Mouse (Mus musculus) layer of hippocampus, postnatal 36 days (tissue): ENCODE results near the gene Chd5. TPM values are rescaled to one million over a fixed set of nuclear protein-coding genes. Genes with fewer than 3 reads are reported as not detected.
A peak's percentile ranks its signal among the peaks of the same experiment; 100 is the strongest.

ENCODE experiments used
- DNase-seq, 2 experiments: peaks; one replicate each; pipeline ENCODE4 v3.0.0; 2022
- total RNA-seq, 2 experiments: library from RNA; stranded (reverse); gene quantifications; 2 replicates each; pipeline ENCODE4 v1.2.3; 2021

Chd5 gene
- total RNA-seq, 2 experiments from 2014 or later, result 124 to 130 TPM

DNA sequence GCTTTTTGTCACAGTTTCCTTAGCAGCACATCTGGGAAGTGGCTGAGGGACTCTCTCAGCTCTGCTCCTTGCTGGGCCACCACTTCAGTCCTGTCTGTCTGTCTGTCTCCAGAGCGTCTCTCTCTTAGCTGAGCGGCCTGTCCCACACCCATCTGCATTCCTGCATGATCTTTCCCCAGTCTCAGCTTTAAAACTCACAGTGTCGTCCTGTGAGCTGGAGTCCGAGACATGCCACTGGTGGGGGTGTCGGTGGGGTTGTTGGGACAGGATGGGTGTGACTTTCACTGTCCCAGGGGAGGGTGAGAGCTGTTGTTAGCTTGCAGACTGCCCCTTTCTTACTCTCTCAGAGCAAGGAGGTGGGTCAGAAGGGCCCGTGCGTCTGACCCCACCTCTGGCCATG is 17.2 kb downstream of the Chd5 start:
- DNase-seq, result no peak

DNA sequence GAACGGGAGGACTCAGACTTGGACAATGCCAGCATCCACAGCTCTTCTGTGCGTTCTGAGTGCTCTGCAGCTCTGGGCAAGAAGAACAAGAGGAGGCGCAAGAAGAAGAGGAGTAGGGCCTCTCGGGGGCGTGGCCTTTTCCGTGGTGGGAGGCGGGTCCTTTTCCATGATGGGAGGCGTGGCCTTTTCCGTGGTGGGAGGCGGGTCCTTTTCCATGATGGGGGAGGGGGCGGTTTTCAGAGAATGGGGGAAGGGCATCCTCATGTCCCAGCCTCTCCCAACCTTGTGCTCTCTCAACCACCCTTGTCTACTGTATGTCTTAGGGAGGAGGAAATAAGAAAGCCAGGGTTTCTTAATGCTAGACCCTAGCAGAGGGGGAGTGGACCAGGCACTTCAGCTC is 21.2 kb downstream of the Chd5 start:
- DNase-seq, result no peak

DNA sequence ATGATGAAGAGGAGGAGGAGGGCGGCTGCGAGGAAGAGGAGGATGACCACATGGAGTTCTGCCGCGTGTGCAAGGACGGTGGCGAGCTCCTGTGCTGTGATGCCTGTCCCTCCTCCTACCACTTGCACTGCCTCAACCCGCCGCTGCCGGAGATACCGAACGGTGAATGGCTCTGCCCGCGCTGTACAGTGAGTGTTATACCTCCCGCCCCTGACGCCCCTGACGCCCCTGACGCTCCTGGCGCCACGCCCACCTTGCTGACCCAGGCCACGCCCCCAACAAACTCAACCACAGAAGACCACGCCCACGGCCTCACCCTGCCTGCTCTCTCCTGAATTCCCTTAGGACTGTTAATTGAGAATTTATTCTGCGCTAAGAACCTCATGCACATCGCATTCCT is 22.4 kb downstream of the Chd5 start:
- no peak for DNase-seq

DNA sequence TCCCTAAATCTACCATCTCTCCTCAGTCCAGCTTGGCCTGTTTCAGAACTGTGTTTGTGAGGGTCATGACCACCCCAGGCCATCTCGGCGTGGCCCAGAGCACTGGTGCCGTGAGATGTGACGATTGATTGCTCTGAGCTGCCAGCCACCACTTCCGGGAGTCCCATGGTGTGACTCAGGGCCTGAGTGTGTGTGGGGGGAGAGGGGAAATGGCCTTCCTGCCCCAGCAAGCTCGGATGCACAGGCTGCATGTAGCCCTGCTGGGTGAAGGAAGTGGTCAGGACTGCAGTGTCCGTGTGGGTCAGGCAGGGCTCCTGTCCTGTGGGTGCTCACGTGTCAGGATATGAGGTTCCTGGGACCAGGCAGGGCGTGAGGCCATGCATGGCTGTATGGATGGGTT is 23.7 kb downstream of the Chd5 start:
- no peak for DNase-seq

DNA sequence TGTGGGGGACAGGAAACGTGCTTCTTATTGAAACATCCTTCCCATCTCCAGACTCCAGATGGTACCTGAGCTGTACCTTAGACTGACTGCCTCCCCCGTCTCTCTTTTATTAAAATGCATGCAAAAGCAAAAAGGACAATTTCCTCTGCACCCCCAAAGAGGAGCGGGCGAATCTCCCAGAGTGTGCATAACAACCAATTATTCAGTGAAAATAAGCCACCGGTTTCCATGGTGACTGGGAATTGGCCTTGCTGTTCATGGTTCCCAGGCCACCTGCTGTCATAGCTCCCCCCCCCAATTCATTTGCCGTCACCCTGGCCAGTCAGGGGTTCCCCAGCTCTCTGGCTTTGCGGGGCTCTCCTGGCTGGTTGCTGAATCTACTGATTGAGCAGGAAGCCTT is 26.8 kb downstream of the Chd5 start:
- no peak for DNase-seq

DNA sequence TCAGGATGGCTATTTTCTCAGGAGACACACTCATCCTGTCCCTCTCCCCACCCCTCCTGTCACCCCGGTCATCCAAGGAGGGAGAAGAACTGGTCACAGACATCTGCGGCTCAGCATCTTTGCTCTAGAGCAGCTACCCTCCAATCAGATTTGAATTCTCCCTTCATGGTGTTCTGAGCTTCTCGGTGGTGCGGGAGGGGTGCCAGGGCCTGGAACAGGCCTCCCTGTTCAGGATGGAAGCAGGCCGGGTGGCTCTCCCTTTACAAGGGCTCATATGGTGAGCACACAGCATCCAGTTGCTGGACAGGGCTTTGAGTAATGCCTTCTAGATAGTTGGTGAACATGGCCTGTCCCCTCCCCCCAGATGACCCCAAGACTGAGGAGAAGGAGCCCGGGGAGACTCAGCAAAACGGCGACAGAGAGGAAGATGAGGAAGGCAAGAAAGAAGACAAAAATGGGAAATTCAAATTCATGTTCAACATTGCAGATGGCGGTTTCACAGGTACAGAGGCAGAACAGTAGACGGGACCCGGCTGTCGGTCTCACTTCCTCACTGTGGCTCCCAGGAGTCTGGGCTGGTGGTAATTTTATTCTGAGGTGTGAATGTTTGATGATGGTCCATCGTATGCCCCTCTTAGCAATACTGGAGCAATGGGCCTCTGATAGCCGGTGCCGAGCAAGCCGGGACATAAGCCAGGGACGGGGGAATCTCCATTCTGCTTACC is 44.2 kb downstream of the Chd5 start:
- DNase-seq, result no peak

DNA sequence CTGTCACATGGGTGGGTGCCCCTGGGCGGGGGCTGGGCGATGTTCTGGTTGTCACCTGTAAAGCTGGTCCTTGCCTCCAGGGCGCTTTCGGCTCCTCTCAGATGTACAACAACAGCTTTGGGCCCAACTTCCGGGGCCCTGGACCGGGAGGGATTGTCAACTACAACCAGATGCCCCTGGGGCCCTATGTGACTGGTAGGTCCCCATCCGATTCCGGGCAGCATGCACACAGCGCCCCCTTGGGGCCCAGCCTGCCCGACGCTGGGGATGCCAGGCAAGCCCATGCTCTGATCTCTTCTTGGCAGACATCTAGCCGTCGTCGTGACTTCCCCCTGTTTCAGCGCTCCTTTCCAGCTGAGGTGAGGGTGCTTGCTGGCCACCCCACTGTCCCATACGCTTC is 47.2 kb downstream of the Chd5 start:
- DNase-seq, result no peak

DNA sequence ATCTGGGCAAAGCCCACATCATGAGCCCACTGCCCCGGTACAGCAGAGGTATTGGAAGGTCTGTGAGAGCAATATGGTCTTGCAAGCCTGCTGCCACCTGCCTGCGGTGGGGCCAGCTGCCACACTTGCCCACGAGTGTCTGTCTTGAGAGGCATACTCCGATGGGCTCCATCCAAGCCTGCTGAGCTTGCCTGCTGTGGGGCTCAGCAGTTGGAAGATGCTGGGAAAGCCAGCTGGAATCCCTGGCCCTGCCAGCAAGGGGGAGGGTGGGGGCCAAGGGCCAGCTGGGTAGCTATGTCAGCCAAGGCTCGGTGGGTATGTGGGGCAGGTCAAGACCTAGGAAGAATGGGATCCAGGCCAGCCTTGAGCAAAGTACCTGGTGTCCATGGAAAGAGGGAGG is 53.7 kb downstream of the Chd5 start:
- DNase-seq, result no peak

DNA sequence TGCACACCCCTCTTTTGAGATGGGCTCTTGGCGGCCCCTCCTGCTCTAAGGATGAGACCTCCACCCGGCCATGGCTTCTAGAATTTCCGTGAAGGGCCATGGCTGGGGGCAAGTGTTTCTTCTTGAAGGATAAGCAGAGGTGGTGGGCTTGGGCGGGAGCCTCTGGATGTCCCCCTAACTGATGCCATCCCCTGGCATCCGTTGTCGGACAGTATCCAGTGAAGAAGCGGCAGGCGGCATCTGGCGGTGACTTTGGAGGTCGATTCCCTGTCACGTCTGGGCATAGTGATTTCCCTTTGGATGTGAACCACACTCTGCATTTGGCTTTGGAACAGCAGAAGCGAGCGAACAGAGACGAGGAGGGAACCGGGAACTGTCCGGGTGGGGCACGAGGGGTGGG is 54.2 kb downstream of the Chd5 start:
- no peak for DNase-seq

DNA sequence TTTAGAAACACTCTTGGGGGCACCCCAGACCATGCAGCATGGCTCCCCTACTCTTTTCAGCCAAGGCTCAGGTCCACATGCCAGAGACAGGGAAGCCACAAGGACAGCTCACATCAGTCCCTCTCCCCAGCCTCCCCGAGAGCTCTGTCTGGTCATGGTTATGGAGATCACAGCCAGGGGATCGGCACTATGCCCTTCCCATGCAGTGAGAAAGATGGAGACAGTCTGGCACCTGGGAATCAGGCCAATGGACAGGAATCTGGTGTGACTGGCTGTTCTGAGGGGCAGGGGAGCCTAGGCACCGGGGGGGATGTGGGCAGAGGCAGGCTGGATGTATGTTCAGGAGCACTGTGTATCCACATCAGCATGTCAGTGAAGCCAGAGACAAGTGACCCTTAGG is 60.5 kb downstream of the Chd5 start:
- no peak for DNase-seq

DNA sequence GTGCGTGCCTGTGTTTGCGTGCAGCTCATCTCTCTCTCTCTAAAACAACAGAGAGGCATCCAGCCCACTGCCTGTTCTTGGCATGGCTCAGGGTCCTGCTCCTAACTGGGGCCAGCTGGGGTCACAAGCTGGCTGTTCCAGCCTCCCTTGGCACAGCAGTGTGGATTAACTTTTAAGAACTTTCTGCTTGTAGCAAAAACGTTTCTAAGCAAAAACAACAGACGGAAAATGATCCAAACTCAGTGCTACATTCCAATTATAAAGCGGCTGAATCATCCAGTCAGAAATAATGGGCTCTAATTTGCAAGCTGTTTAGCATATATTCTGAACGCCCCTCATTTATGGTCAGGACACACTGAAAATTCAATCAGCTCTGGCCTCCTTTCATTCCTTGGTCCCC is 66.7 kb downstream of the Chd5 start:
- DNase-seq, result no peak

DNA sequence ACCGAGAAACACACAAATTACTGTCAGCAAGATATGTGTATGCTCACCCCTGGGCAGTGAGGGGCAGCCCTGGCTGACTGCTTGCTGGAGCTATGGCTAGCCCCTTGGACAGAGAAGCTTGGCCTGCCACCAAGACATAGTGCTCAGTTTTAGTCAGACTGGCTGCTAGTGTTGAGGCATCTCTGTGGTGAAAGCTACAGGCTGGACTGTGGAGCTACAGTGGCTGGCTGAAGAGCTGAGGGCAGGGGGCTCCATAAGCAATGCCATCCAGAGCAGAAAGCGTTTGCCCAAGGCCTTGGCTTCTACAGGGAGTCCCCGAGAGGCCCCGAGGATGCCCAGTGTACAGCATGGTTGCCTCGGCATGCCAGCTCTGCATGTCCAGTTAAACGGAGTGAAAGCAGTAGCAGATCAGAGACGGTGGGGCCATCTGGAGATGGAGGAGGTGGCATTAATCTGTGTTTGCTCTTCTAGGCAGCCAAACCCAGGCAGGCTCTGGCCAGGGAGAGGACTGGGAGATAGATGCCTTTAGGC is 67.3 kb downstream of the Chd5 start:
- DNase-seq, result no peak

DNA sequence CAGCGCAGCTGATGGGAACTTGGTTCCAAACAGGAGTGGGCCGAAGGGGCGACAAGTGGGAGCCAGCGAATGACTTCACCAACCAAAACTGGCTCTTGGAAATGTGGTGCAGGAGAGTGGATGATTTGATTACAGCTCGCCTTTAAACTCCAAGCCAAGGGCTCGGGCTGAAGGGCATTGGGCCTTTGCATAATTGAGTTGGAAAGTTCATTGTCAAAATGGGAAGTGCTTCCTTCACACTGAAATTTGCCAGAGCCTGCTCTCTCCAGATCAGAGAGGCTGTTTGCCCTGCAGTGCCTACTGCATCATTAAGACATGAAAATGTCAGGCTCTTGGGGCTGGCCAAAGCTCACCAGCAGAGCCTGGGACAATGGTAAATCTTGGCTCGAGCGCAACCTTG is 68.1 kb downstream of the Chd5 start:
- DNase-seq, result no peak

DNA sequence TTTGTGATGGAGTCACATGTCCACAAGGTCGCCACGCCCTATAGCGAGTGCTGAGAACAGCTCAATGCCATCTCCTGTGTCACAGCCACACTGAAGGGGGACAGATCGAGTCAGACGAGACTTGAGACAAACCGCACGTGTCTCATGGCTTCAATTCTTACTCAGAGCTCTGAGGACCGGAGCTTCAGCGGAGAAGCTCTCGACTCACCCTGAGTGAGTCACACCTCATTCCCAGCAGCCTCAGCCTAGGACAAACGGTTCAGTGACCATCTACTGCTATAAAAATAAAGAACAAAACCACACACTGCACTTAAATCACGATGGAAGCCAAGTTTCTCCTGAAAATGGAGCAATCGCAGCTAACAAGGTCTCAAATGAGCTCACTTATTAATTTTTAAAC is 72.5 kb downstream of the Chd5 start:
- DNase-seq, result no peak

DNA sequence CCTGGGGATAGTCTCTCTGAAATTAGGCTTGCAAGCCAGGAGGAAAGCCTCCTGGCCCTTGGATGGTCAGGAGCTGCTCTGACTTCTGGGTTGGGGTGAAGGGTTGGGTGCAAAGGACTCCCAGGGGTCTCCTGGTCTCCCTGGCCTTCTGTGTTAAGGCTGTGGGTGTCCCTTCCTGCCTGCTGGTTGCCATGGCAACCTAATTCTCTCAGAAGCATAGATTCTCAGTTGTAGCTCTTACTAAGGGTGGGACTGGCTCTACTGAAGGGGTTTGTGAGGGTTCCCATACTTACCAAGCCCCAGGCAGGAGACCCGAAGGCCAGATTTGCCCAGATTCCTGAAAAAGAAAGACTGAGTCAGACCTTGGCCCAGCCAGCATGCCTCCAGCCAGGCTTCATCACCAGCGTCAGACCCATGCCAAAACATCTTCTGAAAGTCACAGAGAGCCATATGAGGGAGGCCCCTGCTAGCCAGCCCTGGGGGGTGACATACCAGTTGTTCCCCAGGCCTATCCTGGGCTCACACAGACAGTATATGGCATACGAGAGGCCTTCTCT is 74.2 kb downstream of the Chd5 start:
- no peak for DNase-seq

DNA sequence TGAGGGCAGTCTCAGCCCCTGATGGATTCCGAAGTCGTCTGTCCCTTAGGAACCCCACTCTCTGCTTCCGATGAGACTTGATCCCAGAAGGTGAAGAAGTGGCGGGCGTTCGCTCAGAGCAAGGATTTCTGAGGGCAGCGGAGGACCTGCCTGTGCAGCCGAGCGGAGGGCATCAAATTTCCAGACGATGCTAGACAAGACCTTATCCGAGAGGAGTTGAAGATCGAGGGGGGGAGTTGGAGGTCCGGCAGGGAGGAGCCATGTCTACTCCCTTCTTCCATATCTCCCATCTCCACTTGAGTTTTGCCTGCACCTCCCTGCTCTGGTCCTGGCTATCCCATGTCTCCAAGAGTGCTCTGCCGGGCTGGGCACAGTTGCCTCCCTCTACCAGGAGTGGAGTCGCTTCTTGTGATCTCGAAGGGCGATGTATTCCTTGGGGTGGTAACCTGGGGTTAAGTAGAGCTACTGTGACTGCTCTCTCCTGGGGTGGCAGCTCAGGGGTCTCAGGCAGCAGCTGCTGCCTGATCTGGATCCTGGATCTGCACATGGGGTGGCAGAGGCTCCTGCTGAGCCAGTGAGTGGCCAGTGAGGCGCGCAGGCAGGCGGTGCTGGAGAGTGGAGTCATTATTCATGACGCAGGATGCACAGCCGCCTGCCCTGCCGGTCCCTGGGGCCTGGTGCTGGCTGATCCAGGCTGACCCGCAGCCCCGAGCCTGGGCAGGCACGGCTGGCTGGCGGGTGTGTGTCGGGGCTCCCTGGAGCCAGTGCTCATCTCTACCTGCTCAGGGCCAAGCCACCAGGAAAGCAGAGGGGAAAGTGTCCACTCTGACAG is 80.0 kb downstream of the Chd5 start:
- no peak for DNase-seq

DNA sequence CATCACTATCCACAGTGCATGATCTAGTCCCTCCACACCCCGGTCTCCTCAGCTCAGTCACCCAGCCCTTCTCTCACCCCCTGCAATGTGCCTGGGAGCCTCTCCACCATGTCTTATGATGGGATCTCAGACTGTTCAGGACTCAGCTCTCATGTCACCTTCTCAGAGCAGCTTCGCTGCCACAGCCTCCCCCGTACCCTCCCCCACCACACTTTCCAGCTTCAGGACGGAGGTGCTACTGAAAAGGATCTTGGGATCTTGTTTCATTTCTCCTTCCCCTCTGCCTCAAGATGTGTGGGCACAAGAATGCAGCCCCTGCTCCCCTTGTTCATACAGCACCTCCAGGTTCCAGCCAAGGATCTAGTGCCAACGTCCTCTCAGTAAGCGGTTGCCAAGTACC is 85.1 kb downstream of the Chd5 start:
- DNase-seq, result no peak

DNA sequence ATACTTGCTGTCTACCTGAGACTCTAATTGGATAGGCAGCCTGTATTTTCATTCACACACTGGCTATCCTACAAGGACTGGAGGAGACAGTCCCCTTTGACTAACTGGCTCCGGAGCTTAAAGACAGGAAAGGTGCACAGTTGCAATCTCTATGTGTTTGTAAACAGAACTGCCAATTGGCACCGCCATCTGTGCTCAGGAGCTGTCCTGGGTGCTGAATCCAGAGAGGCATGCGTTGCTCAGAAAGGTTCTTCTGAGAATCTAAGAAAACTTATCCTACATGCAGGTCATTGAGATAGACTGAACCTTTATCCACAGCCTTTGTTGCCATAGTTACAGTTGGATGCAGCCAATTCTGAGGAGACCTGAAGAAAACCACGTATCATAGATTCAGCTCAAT is 85.9 kb downstream of the Chd5 start:
- no peak for DNase-seq

DNA sequence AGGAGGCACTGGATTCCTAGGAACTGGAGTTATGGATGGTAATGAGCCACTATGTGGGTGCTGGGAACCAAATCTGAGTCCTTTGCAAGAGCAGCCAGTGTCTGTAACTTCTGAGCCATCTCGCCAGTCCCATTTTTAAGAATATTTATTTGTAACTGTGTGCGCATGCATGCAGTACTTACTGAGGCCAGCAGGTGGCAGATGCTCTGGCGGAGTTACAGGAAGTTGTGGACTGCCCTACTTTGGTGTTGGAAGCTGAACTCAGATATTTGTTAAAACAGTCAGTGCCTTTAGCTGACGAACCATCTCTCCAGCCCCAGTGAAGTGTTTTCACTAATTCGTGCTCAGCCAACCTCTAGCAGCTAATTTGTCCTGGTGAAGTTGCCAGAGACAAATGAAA is 86.5 kb downstream of the Chd5 start:
- DNase-seq, result no peak

DNA sequence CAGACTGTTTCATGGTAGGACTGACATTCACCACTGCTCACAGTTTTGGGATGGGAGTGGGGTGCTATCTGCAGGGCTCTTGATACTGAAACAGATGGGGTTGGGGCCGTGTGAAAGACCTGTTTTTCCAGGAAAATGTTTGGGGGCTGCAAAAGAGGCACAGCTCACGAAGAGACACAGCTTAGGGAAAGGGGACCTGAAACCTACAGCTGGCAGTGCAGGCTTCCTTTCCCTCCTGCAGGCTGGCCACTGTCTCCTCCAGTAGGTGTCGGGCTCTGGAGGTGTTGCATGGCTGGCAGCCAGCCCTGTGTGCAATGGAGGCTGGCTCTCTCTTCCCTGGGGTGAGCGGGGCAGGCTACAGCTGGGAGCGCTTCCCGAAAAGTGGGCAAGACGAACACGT is 89.8 kb downstream of the Chd5 start:
- no peak for DNase-seq

DNA sequence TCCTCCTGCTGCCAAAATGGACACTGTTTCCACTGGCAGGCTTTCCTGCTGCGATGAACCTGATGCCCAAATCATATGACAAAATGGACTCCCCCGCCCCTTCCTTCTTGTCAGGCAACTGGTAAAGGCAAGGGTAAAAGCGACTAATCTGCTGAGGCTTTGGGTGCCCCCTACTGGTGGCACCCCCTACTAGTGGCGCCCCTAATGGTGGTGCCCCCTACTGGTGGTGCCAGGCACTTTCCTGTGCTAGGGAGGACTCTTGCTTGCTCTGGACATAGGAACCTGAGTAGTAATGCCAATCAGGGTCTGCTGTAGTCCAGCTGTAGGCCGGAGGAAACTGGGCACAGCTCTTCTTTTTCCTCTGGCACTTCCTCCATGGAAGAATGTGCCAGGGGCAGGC is 93.9 kb downstream of the Chd5 start:
- DNase-seq, result peak; percentile 56 to 60

DNA sequence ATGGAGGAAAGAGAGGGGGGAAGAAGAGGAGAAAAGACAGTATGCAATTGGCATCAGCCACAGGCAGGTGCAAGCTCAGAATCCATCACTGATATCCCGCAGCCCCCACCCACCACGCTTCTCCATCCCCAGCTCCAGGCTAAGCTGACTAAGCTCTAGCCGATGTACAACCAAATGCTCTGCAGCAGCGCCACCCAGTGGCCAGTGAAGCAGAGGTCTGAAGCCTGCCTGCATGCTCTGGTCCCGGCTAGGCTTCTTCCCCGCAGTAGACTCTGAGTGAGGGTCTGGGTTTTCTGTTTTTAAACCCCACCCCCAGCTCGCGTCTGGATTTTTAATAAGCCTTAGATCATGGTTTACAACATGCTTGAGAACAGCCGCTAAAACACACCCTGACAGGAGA is 96.4 kb downstream of the Chd5 start:
- peak; percentile 88 to 90 for DNase-seq

DNA sequence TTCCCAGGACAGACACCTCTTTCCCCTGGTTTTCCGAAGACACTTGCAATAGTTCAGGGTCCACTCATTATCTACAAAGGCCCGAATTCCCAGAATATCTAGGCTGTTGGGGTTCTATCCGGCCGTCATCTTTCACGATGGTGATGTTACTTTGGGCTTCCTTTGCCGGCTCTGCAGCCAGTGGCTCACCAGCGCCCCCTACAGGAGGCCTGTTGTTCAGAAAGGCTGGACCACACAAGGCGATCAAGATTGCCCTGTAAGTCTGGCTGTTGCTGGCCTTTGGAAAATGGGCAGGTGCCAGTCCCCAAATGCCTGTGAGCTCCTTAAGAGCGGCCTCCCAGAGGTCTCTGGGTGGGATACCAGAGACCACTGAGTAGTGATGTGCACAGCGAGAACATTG is 96.8 kb downstream of the Chd5 start:
- peak; percentile 77 to 78 for DNase-seq
